In genomic region chr4:130048203-130048479, GRCm38 (mm10) we compare ENCODE assay signal across 8 mouse cellular contexts. TPM values are rescaled to one million over a fixed set of nuclear protein-coding genes. Genes with fewer than 3 reads are reported as not detected.
DNase-seq lines count a peak whose midpoint lies in the region; ATAC-seq and TF ChIP-seq lines count a peak whose summit lies in the region.

No protein-coding gene starts in this region.

- H3K4me3 ChIP-seq in lung, postnatal 0 days (ENCODE audit: low read depth, low read length): peak overlapping the region; percentile 44
- peak overlapping the region; percentile 25 for H3K4me3 ChIP-seq in liver, embryonic 13.5 days (replicated peaks)
- H3K4me3 ChIP-seq in cerebellum, adult 2 months (replicated peaks; ENCODE audit: insufficient read depth, low read depth, low read length): no peak overlapping the region

- no peaks in the 10 kb centered on the region for H3K9me3 ChIP-seq in lung, postnatal 0 days (ENCODE audit: low read length)
- no peaks in the 10 kb centered on the region for H3K9me3 ChIP-seq in liver, embryonic 13.5 days (replicated peaks)

- TF ChIP-seq EP300 in lung, postnatal 0 days (IDR thresholded peaks at IDR 0.05): no peak

- peak overlapping the region; percentile 89; the same call in 1 of the 2 replicates for H3K27ac ChIP-seq in lung, postnatal 0 days (ENCODE audit: low read length)
- no peak overlapping the region for H3K27ac ChIP-seq in liver, embryonic 13.5 days
- H3K27ac ChIP-seq in cerebellum, adult 2 months (ENCODE audit: insufficient read depth, low read length): no peak overlapping the region

- peak overlapping the region; percentile 65 for H3K9ac ChIP-seq in lung, postnatal 0 days (replicated peaks; ENCODE audit: low read depth)
- 0 out of 2 replicates have a peak overlapping the region, but pooled peaks have one; percentile 36 for H3K9ac ChIP-seq in liver, embryonic 13.5 days

- no peaks in the 10 kb centered on the region for H3K27me3 ChIP-seq in lung, postnatal 0 days (replicated peaks; ENCODE audit: insufficient read depth, low read length)
- H3K27me3 ChIP-seq in liver, embryonic 13.5 days: peaks cover 41% of the 10 kb centered on the region
- H3K27me3 ChIP-seq in cerebellum, adult 2 months (ENCODE audit: control insufficient read depth, insufficient read depth, low read length): no peaks in the 10 kb centered on the region

- peak overlapping the region; percentile 67 for H3K4me2 ChIP-seq in lung, postnatal 0 days (replicated peaks; ENCODE audit: low read depth, low read length)
- H3K4me2 ChIP-seq in liver, embryonic 13.5 days: peak overlapping the region; percentile 38; the same call in 1 of the 2 replicates

- peak; percentile 41 for DNase-seq in embryo, embryonic 10.5 days (ENCODE audit: low spot score)
- no peak for DNase-seq in embryo, embryonic 11 days
- DNase-seq in lung, postnatal 0 days (ENCODE audit: low spot score): no peak
- no peak for DNase-seq in lung, postnatal 14 days
- no peak for DNase-seq in liver, embryonic 13.5 days
- DNase-seq in cerebellum, adult 9-10 months: no peak
- DNase-seq in cerebellum, adult 2 months: no peak

- TF ChIP-seq POLR2A in cerebellum, adult 2 months (IDR thresholded peaks at IDR 0.05; ENCODE audit: borderline replicate concordance, insufficient read depth, low read length): no peak

- 43% methylated on average over 4 of the region's 4 CpGs for WGBS in lung, postnatal 0 days
- 40% methylated on average over 4 of the region's 4 CpGs for WGBS in liver, embryonic 13.5 days (ENCODE audit: insufficient replicate concordance)
- WGBS in cerebellum, adult 2 months: 56% methylated on average over 4 of the region's 4 CpGs

- H3K36me3 ChIP-seq in lung, postnatal 0 days (ENCODE audit: insufficient read depth, low read length): no peaks in the 10 kb centered on the region
- H3K36me3 ChIP-seq in liver, embryonic 13.5 days: no peaks in the 10 kb centered on the region

- ATAC-seq in lung, postnatal 0 days: no peak
- ATAC-seq in liver, embryonic 13.5 days (ENCODE audit: low read depth): no peak
- no peak for ATAC-seq in inflammation-experienced regulatory T-cells, adult 6 months

- no peak for TF ChIP-seq CTCF in lung, postnatal 0 days (IDR thresholded peaks at IDR 0.05)
- TF ChIP-seq CTCF in cerebellum, adult 2 months (IDR thresholded peaks at IDR 0.05; ENCODE audit: borderline replicate concordance, insufficient read depth, low read depth, low read length): no peak

- peaks cover 6% of the 10 kb centered on the region; the same call in 1 of the 2 replicates for H3K4me1 ChIP-seq in lung, postnatal 0 days (ENCODE audit: insufficient read depth, low read depth, low read length)
- no peaks in the 10 kb centered on the region for H3K4me1 ChIP-seq in liver, embryonic 13.5 days (replicated peaks)
- H3K4me1 ChIP-seq in cerebellum, adult 2 months (ENCODE audit: control insufficient read depth, insufficient read depth, low read length): peaks cover 11% of the 10 kb centered on the region; the same call in 1 of the 2 replicates

RNA-seq across cellular contexts. Expression of gene Col16a1, which starts 0.5 kb away (rescaled TPM):
- 26.2 and 30.1 TPM in 2 replicates for polyA plus RNA-seq in lung, postnatal 0 days (2015; fragmentation: Nextera tagmentation; extraction: Ambion mirVana)
- polyA plus RNA-seq in liver, embryonic 13.5 days (2015; fragmentation: Nextera tagmentation; extraction: Ambion mirVana): 3.1 and 3.3 TPM in 2 replicates
- not detected for polyA plus RNA-seq in inflammation-experienced regulatory T-cells, adult 6 months (2017; shearing (Covaris generic))
- 36.4 and 44.3 TPM in 2 replicates for polyA plus RNA-seq in cerebellum, adult 2 months (2012; rRNA removed)

RNA-seq across cellular contexts. Expression of gene Pef1, which starts 54.2 kb away (rescaled TPM):
- polyA plus RNA-seq in lung, postnatal 0 days (2015; fragmentation: Nextera tagmentation; extraction: Ambion mirVana): 82.0 and 84.6 TPM in 2 replicates
- 41.0 and 41.3 TPM in 2 replicates for polyA plus RNA-seq in liver, embryonic 13.5 days (2015; fragmentation: Nextera tagmentation; extraction: Ambion mirVana)
- polyA plus RNA-seq in inflammation-experienced regulatory T-cells, adult 6 months (2017; shearing (Covaris generic)): 10 to 100 TPM; 35.8 to 44.4 (median 36.9) TPM
- polyA plus RNA-seq in cerebellum, adult 2 months (2012; rRNA removed): 89.3 and 90.2 TPM in 2 replicates
